Mouse (Mus musculus): ENCODE results near the gene Neb. TPM values are rescaled to one million over a fixed set of nuclear protein-coding genes. Genes with fewer than 3 reads are reported as not detected.

Gene Neb
- polyA plus RNA-seq, 1 experiment = 60.8 TPM

DNA sequence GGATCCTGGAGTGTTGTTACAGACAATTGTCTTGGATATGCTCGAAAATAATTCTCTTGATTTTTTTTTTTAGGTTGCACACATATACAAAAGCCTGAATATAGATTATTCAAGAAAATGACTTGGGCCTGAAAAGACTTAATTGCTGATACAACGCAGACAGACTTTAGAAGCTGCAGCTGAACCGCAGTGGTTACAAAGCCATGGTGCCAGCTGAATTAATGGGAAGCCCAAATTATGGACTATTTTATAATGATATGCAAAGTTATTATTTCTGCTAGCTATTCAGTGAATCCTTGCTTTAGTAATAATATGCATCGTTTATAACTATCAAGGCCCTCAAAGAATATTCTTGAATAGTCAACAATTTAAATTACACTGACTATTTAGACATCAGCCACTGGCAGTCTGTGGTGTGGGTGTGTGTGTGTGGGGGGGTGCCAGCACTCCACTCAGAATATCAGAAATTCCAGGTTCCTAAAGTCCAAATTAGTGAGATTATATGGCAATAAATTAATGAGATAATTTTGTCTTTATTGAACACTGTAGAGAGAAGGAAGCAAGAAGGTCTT is 50.9 kb downstream of the Neb start:
- Histone ChIP-seq H3K4me3 (no peak overlapping the region), H3K27me3 (ENCODE audit: control insufficient read depth, insufficient read depth, insufficient read length) (no peaks in the 10 kb centered on the region)
- no peak for TF ChIP-seq SRF (IDR thresholded peaks at IDR 0.05; ENCODE audit: control insufficient read depth, insufficient read length, low read depth)
- no peak for TF ChIP-seq TCF3 (IDR thresholded peaks at IDR 0.05; ENCODE audit: insufficient read length, low read depth)
- TF ChIP-seq POLR2AphosphoS2 (IDR thresholded peaks at IDR 0.05; ENCODE audit: insufficient read length, low read depth) = no peak
- TF ChIP-seq E2F4 (IDR thresholded peaks at IDR 0.05; ENCODE audit: insufficient read depth) = no peak
- TF ChIP-seq TCF12 (IDR thresholded peaks at IDR 0.05; ENCODE audit: insufficient read depth, poor library complexity, severe bottlenecking) = no peak
- no peak for TF ChIP-seq MYOG (IDR thresholded peaks at IDR 0.05; ENCODE audit: control insufficient read depth in 1 of 3, insufficient read depth in 1 of 3, insufficient read length in 2 of 3, low read depth in 2 of 3)
- TF ChIP-seq REST (IDR thresholded peaks at IDR 0.05; ENCODE audit: insufficient read depth, insufficient read length) = no peak

DNA sequence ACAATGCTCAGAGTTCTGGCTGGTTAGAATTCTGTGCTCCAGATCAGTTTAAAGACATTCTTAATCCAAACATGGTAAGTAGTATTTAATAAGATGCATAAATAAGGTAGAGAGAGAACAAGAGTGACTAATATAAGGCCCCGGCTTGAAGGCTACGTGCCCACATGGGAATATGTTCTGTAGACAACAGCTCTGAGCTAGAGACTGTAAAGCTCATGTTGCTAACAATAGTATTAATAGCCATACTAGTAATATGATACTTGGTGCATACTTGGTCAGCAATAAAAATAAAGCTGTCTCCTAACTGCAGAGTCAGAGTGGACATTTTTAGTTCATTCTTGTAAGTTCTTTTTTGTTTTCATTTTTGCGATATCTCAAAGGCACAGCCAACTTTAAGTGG is 56.4 kb downstream of the Neb start:
- no peaks in the 10 kb centered on the region for H3K79me2 ChIP-seq (ENCODE audit: control insufficient read depth, insufficient read depth)
- H3ac ChIP-seq (ENCODE audit: control insufficient read depth, insufficient read length) = no peak overlapping the region
- no peaks in the 10 kb centered on the region for H3K36me3 ChIP-seq (ENCODE audit: control insufficient read depth, insufficient read depth)
- H3K4me3 ChIP-seq = no peak overlapping the region
- no peaks in the 10 kb centered on the region for H3K27me3 ChIP-seq (ENCODE audit: control insufficient read depth, insufficient read depth, insufficient read length)
- H3K4me2 ChIP-seq (ENCODE audit: low read depth) = peak overlapping the region; percentile 56
- TF ChIP-seq MYOD1 (IDR thresholded peaks at IDR 0.05; ENCODE audit: control insufficient read depth in 1 of 3, insufficient read length in 2 of 3, low read depth in 2 of 3) = no peak
- TF ChIP-seq CEBPB (IDR thresholded peaks at IDR 0.05; ENCODE audit: insufficient read depth, poor library complexity, severe bottlenecking) = no peak
- no peak for TF ChIP-seq MYOG (IDR thresholded peaks at IDR 0.05; ENCODE audit: control insufficient read depth in 1 of 3, insufficient read depth in 1 of 3, insufficient read length in 2 of 3, low read depth in 2 of 3)
- TF ChIP-seq POLR2AphosphoS2 (IDR thresholded peaks at IDR 0.05; ENCODE audit: insufficient read length, low read depth) = no peak
- no peak for TF ChIP-seq USF1 (IDR thresholded peaks at IDR 0.05; ENCODE audit: low read depth)
- TF ChIP-seq TCF3 (IDR thresholded peaks at IDR 0.05; ENCODE audit: insufficient read length, low read depth) = no peak
- TF ChIP-seq REST (IDR thresholded peaks at IDR 0.05; ENCODE audit: insufficient read depth, insufficient read length) = no peak
- no peak for TF ChIP-seq POLR2A (IDR thresholded peaks at IDR 0.05; ENCODE audit: insufficient read length, low read depth)
- no peak for TF ChIP-seq SRF (IDR thresholded peaks at IDR 0.05; ENCODE audit: control insufficient read depth, insufficient read length, low read depth)

More for the DNA sequence above, 50.9 kb downstream of the Neb start:
- Histone ChIP-seq H3K4me2 (ENCODE audit: low read depth) (no peak overlapping the region), H3ac (ENCODE audit: control insufficient read depth, insufficient read length) (no peak overlapping the region), H3K79me2 (ENCODE audit: control insufficient read depth, insufficient read depth) (no peaks in the 10 kb centered on the region), H3K36me3 (ENCODE audit: control insufficient read depth, insufficient read depth) (no peaks in the 10 kb centered on the region)

DNA sequence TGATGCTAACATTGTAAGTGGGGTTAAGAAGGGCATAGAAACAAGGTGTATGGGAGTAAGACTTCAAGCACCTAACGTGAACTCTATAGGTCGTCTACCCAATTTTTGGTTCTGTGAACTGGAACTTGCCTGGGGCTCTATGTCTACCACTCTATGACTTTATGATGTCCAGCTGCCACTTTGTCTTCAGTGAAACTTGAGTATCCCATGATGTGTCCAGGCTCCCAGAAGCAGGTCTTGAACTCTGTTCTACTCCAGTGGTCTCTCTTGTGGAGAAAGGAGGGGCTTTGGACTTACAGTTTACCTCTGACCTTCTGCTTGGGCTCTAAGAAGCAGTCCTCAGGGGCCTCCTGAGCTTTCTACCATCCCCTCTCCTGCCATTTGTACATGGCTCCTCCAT is 58.1 kb downstream of the Neb start:
- H3K4me3 ChIP-seq = no peak overlapping the region
- no peak for TF ChIP-seq E2F4 (IDR thresholded peaks at IDR 0.05; ENCODE audit: insufficient read depth)
- TF ChIP-seq MAX (IDR thresholded peaks at IDR 0.05; ENCODE audit: low read depth) = no peak
- TF ChIP-seq POLR2A (IDR thresholded peaks at IDR 0.05; ENCODE audit: insufficient read length, low read depth) = no peak
- TF ChIP-seq TCF12 (IDR thresholded peaks at IDR 0.05; ENCODE audit: insufficient read depth, poor library complexity, severe bottlenecking) = no peak

DNA sequence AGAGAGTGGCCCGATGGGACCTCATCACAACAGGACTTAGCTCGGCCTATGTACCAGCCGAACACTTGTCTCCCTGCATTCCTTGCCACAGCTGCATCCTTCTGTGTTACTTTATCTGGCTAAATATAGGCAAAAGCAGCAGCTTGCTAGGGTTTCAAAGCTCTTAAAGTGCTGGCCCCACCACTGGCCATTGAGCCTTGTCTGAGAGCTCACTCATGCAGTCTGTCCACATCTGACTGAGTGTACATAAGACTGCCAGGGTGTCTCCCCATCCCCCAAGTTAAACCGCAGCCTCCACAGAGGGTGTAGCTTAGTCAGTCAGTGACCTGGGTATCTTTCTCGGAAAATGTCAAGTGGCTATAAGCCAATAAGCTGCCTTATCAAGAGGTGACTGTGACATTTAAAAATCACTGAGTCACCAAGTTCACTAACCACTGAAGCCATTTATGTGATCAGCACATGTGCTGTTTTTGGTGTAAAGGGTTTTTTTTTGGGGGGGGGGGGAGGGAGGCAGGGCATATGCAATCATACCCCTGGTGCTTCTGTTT is 59.2 kb downstream of the Neb start:
- Histone ChIP-seq H3K27me3 (ENCODE audit: control insufficient read depth, insufficient read depth, insufficient read length) (no peaks in the 10 kb centered on the region), H3K36me3 (ENCODE audit: control insufficient read depth, insufficient read depth) (no peaks in the 10 kb centered on the region), H3ac (ENCODE audit: control insufficient read depth, insufficient read length) (no peak overlapping the region), H3K4me3 (no peak overlapping the region), H3K79me2 (ENCODE audit: control insufficient read depth, insufficient read depth) (no peaks in the 10 kb centered on the region), H3K4me2 (ENCODE audit: low read depth) (peak overlapping the region; percentile 54)
- TF ChIP-seq MYOG (IDR thresholded peaks at IDR 0.05; ENCODE audit: control insufficient read depth in 1 of 3, insufficient read depth in 1 of 3, insufficient read length in 2 of 3, low read depth in 2 of 3) = peak; percentile 86 to 100 (median 93)
- TF ChIP-seq MAX (IDR thresholded peaks at IDR 0.05; ENCODE audit: low read depth) = no peak
- TF ChIP-seq TCF3 (IDR thresholded peaks at IDR 0.05; ENCODE audit: insufficient read length, low read depth) = peak; percentile 82
- TF ChIP-seq REST (IDR thresholded peaks at IDR 0.05; ENCODE audit: insufficient read depth, insufficient read length) = no peak
- peak; percentile 98 for TF ChIP-seq SRF (IDR thresholded peaks at IDR 0.05; ENCODE audit: control insufficient read depth, insufficient read length, low read depth)
- TF ChIP-seq MYOD1 (IDR thresholded peaks at IDR 0.05; ENCODE audit: control insufficient read depth in 1 of 3, insufficient read length in 2 of 3, low read depth in 2 of 3) = peak; percentile 70 to 97 (median 95)
- TF ChIP-seq POLR2AphosphoS2 (IDR thresholded peaks at IDR 0.05; ENCODE audit: insufficient read length, low read depth) = peak; percentile 38
- TF ChIP-seq TCF12 (IDR thresholded peaks at IDR 0.05; ENCODE audit: insufficient read depth, poor library complexity, severe bottlenecking) = peak; percentile 88
- TF ChIP-seq CEBPB (IDR thresholded peaks at IDR 0.05; ENCODE audit: insufficient read depth, poor library complexity, severe bottlenecking) = 0 out of 2 replicates have a peak, but pooled peaks have one; percentile 6
- TF ChIP-seq USF1 (IDR thresholded peaks at IDR 0.05; ENCODE audit: low read depth) = no peak
- no peak for TF ChIP-seq E2F4 (IDR thresholded peaks at IDR 0.05; ENCODE audit: insufficient read depth)
- TF ChIP-seq POLR2A (IDR thresholded peaks at IDR 0.05; ENCODE audit: insufficient read length, low read depth) = peak; percentile 27

More for the DNA sequence above, 58.1 kb downstream of the Neb start:
- Histone ChIP-seq H3K27me3 (ENCODE audit: control insufficient read depth, insufficient read depth, insufficient read length) (no peaks in the 10 kb centered on the region), H3ac (ENCODE audit: control insufficient read depth, insufficient read length) (no peak overlapping the region), H3K4me2 (ENCODE audit: low read depth) (no peak overlapping the region), H3K79me2 (ENCODE audit: control insufficient read depth, insufficient read depth) (no peaks in the 10 kb centered on the region), H3K36me3 (ENCODE audit: control insufficient read depth, insufficient read depth) (no peaks in the 10 kb centered on the region)

DNA sequence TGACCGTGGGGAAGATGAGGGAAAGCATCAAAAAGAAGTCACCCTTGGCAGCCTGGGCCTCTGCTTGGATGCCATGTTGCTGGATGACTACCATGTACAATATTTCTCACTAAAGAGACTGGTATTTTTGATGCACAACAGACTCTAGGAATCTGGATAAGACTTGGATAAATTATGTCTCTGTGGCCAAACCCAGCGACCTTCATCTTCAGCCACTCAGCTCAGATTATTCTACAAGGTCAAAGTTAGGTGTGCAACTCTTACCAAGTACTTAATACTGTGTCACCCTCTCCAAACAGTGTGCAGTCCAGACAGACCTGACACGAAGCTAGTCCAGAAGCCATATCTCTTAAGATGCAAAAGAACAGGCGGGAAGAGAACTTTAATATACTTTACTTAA is 60.8 kb downstream of the Neb start:
- no peak for TF ChIP-seq USF1 (IDR thresholded peaks at IDR 0.05; ENCODE audit: low read depth)
- no peak for TF ChIP-seq SRF (IDR thresholded peaks at IDR 0.05; ENCODE audit: control insufficient read depth, insufficient read length, low read depth)
- TF ChIP-seq MYOG (IDR thresholded peaks at IDR 0.05; ENCODE audit: control insufficient read depth in 1 of 3, insufficient read depth in 1 of 3, insufficient read length in 2 of 3, low read depth in 2 of 3) = no peak
- no peak for TF ChIP-seq POLR2A (IDR thresholded peaks at IDR 0.05; ENCODE audit: insufficient read length, low read depth)
- no peak for TF ChIP-seq TCF3 (IDR thresholded peaks at IDR 0.05; ENCODE audit: insufficient read length, low read depth)
- TF ChIP-seq REST (IDR thresholded peaks at IDR 0.05; ENCODE audit: insufficient read depth, insufficient read length) = no peak
- no peak for TF ChIP-seq CEBPB (IDR thresholded peaks at IDR 0.05; ENCODE audit: insufficient read depth, poor library complexity, severe bottlenecking)
- no peak for TF ChIP-seq MYOD1 (IDR thresholded peaks at IDR 0.05; ENCODE audit: control insufficient read depth in 1 of 3, insufficient read length in 2 of 3, low read depth in 2 of 3)
- TF ChIP-seq TCF12 (IDR thresholded peaks at IDR 0.05; ENCODE audit: insufficient read depth, poor library complexity, severe bottlenecking) = no peak
- TF ChIP-seq MAX (IDR thresholded peaks at IDR 0.05; ENCODE audit: low read depth) = no peak
- no peak for TF ChIP-seq E2F4 (IDR thresholded peaks at IDR 0.05; ENCODE audit: insufficient read depth)
- TF ChIP-seq POLR2AphosphoS2 (IDR thresholded peaks at IDR 0.05; ENCODE audit: insufficient read length, low read depth) = no peak
- H3K4me3 ChIP-seq = no peak overlapping the region
- no peaks in the 10 kb centered on the region for H3K27me3 ChIP-seq (ENCODE audit: control insufficient read depth, insufficient read depth, insufficient read length)
- H3K36me3 ChIP-seq (ENCODE audit: control insufficient read depth, insufficient read depth) = peaks cover 5% of the 10 kb centered on the region
- no peaks in the 10 kb centered on the region for H3K79me2 ChIP-seq (ENCODE audit: control insufficient read depth, insufficient read depth)
- H3K4me2 ChIP-seq (ENCODE audit: low read depth) = peak overlapping the region; percentile 54
- no peak overlapping the region for H3ac ChIP-seq (ENCODE audit: control insufficient read depth, insufficient read length)
